ENCODE assay signal across 8 mouse cellular contexts in the genomic region with DNA sequence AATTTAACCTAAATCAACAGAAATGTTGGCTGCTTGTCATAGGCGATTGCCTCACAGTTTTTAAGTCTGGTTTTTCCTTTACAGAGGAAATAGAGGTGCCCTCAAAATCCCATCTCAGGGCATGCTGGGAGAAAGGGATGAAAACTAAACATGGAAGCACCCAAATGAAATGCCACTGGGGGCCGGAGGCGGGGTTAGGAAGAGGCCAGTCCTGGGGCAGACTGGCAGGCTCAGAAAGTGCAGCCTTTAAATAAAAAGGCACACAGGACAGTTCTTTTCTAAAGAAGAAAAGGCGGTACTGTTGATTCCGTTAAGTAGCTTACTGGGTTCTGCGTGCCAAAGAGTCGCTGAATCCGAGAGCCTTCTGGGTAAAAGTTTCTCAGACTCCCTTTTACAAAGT.
A peak's percentile ranks its signal among the peaks of the same experiment; 100 is the strongest.
DNase-seq lines count a peak whose midpoint lies in the region; ATAC-seq and TF ChIP-seq lines count a peak whose summit lies in the region.

No protein-coding gene starts in this region.

- WGBS in forebrain, embryonic 11.5 days: 3% methylated on average over 8 of the region's 8 CpGs
- 7% methylated on average over 8 of the region's 8 CpGs for WGBS in limb, embryonic 13.5 days
- 13% methylated on average over 8 of the region's 8 CpGs for WGBS in stomach, embryonic 15.5 days

- H3K9me3 ChIP-seq in E14TG2a.4 (ENCODE audit: low read length): no peaks in the 10 kb centered on the region
- H3K9me3 ChIP-seq in forebrain, embryonic 11.5 days (ENCODE audit: control insufficient read depth, low read length): no peaks in the 10 kb centered on the region
- H3K9me3 ChIP-seq in limb, embryonic 13.5 days: no peaks in the 10 kb centered on the region
- H3K9me3 ChIP-seq in stomach, embryonic 15.5 days: no peaks in the 10 kb centered on the region

- peaks cover 19% of the 10 kb centered on the region for H3K4me1 ChIP-seq in E14TG2a.4 (replicated peaks; ENCODE audit: low read depth, low read length)
- H3K4me1 ChIP-seq in forebrain, embryonic 11.5 days (replicated peaks; ENCODE audit: control insufficient read depth, insufficient read depth, low read length): peaks cover 2% of the 10 kb centered on the region; the same call in 1 of the 2 replicates
- peaks cover 47% of the 10 kb centered on the region for H3K4me1 ChIP-seq in limb, embryonic 13.5 days
- H3K4me1 ChIP-seq in stomach, embryonic 15.5 days: peaks cover 19% of the 10 kb centered on the region

- H3K27me3 ChIP-seq in E14TG2a.4 (ENCODE audit: insufficient read depth, low read length): peaks cover 19% of the 10 kb centered on the region
- H3K27me3 ChIP-seq in forebrain, embryonic 11.5 days (ENCODE audit: control insufficient read depth, insufficient read depth, low read length): no peaks in the 10 kb centered on the region
- no peaks in the 10 kb centered on the region for H3K27me3 ChIP-seq in limb, embryonic 13.5 days
- no peaks in the 10 kb centered on the region for H3K27me3 ChIP-seq in stomach, embryonic 15.5 days (replicated peaks)

- H3K4me3 ChIP-seq in E14TG2a.4 (replicated peaks; ENCODE audit: low read length): peak overlapping the region; percentile 93
- peak overlapping the region; percentile 69; the same call in 1 of the 2 replicates for H3K4me3 ChIP-seq in forebrain, embryonic 11.5 days (ENCODE audit: low read depth, low read length)
- H3K4me3 ChIP-seq in limb, embryonic 13.5 days: peak overlapping the region; percentile 69
- H3K4me3 ChIP-seq in stomach, embryonic 15.5 days (replicated peaks): peak overlapping the region; percentile 75

- peak; percentile 51 for ATAC-seq in forebrain, embryonic 11.5 days (replicated peaks; ENCODE audit: low FRiP score)
- ATAC-seq in limb, embryonic 13.5 days (ENCODE audit: low FRiP score, low read depth): 0 out of 2 replicates have a peak, but pooled peaks have one; percentile 24
- peak; percentile 12; the same call in 1 of the 2 replicates for ATAC-seq in stomach, embryonic 15.5 days (ENCODE audit: insufficient read depth, low FRiP score, low read depth)

- DNase-seq in heart, adult 11 months: peak; percentile 90
- DNase-seq in heart, adult 9 months (ENCODE audit: low spot score in 2 of 2): no peak
- DNase-seq in forebrain, embryonic 11.5 days (ENCODE audit: low spot score): peak; percentile 63
- no peak for DNase-seq in left cerebral cortex, adult 9 months (ENCODE audit: low spot score in 2 of 2)
- DNase-seq in layer of hippocampus, adult 18-20 months (ENCODE audit: low spot score in 2 of 2): no peak

- H3K36me3 ChIP-seq in E14TG2a.4 (ENCODE audit: insufficient read depth, low read length): no peaks in the 10 kb centered on the region
- H3K36me3 ChIP-seq in forebrain, embryonic 11.5 days (ENCODE audit: control insufficient read depth, insufficient read depth, low read length): no peaks in the 10 kb centered on the region
- H3K36me3 ChIP-seq in limb, embryonic 13.5 days: no peaks in the 10 kb centered on the region
- H3K36me3 ChIP-seq in stomach, embryonic 15.5 days: no peaks in the 10 kb centered on the region; the same call in 1 of the 2 replicates

- H3K9ac ChIP-seq in forebrain, embryonic 11.5 days (ENCODE audit: low read length): no peak overlapping the region
- H3K9ac ChIP-seq in limb, embryonic 13.5 days: peak overlapping the region; percentile 83; the same call in 1 of the 2 replicates
- no peak overlapping the region for H3K9ac ChIP-seq in stomach, embryonic 15.5 days

- H3K4me2 ChIP-seq in forebrain, embryonic 11.5 days (ENCODE audit: low read depth, low read length, severe bottlenecking): peak overlapping the region; percentile 71
- H3K4me2 ChIP-seq in limb, embryonic 13.5 days (replicated peaks): peak overlapping the region; percentile 76
- H3K4me2 ChIP-seq in stomach, embryonic 15.5 days: peak overlapping the region; percentile 73

- no peak for TF ChIP-seq CTCF in E14TG2a.4 (conservative IDR thresholded peaks at IDR 0.05; ENCODE audit: low read length)

- H3K27ac ChIP-seq in forebrain, embryonic 11.5 days (ENCODE audit: low read depth, low read length): peak overlapping the region; percentile 75; the same call in 1 of the 2 replicates
- peak overlapping the region; percentile 92 for H3K27ac ChIP-seq in limb, embryonic 13.5 days
- H3K27ac ChIP-seq in stomach, embryonic 15.5 days: peak overlapping the region; percentile 98

Comparison
In these comparisons a context has a peak if more than half of its experiments do, and no peak if none do; other contexts are left out.
1. DNase-seq: peak in heart, adult 11 months (single experiment) and forebrain, embryonic 11.5 days (single experiment); none in heart, adult 9 months (0 of 2), left cerebral cortex, adult 9 months (0 of 2) and layer of hippocampus, adult 18-20 months (0 of 2).
2. Peak in every context shown above with its lines, with median percentiles within 50 percentile points of each other: H3K4me3 ChIP-seq, ATAC-seq, H3K27ac ChIP-seq and H3K4me2 ChIP-seq.